Mouse (Mus musculus): ENCODE data around the gene Asb10.

DNA sequence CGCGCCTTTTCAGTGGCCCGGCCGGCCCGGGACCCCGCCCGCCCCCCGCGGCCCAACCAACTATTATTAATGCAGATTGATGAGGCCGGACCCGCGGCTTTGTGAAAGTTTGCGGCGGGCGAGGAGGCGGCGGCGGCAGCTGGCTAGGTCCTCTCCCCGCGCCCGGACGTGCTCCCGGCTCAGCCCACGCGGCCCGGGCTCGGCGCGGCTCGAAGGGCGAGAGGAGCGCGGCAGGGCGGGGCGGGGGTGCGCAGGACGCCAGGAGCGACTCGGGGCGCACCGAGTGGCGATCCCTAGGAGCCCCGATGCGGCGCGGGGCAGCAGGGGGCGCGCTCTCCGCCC lies 13.9 kb downstream of the Asb10 start, which contains the start of gene Gbx1:
- 0 out of 2 replicates have a peak, but pooled peaks have one; percentile 30 for TF ChIP-seq HCFC1 (IDR thresholded peaks at IDR 0.05; ENCODE audit: borderline replicate concordance, insufficient read depth, low read length)
- TF ChIP-seq MAFK (IDR thresholded peaks at IDR 0.05; ENCODE audit: insufficient read depth, low read depth, low read length) = no peak
